Mouse (Mus musculus) thymus, adult 2 months (tissue): ENCODE results near the gene Gli1.

ENCODE experiments used
- CTCF ChIP-seq: fragments of 200-500 bp; IDR thresholded peaks from 2 replicates; pipeline ENCODE4 v1.5.1; 2012; ENCODE audit warnings: mild to moderate bottlenecking, control low read depth, low read length, moderate library complexity, borderline replicate concordance; ENCODE audit not compliant: control insufficient read depth, poor library complexity, insufficient read depth; ENCODE audit errors: extremely low read depth
- POLR2A ChIP-seq: fragments of 200-500 bp; IDR thresholded peaks from 2 replicates; pipeline ENCODE4 v1.6.1; 2012; ENCODE audit warnings: mild to moderate bottlenecking, low read length, control low read depth, moderate library complexity; ENCODE audit not compliant: control insufficient read depth, poor library complexity, insufficient read depth; ENCODE audit errors: extremely low read depth

DNA sequence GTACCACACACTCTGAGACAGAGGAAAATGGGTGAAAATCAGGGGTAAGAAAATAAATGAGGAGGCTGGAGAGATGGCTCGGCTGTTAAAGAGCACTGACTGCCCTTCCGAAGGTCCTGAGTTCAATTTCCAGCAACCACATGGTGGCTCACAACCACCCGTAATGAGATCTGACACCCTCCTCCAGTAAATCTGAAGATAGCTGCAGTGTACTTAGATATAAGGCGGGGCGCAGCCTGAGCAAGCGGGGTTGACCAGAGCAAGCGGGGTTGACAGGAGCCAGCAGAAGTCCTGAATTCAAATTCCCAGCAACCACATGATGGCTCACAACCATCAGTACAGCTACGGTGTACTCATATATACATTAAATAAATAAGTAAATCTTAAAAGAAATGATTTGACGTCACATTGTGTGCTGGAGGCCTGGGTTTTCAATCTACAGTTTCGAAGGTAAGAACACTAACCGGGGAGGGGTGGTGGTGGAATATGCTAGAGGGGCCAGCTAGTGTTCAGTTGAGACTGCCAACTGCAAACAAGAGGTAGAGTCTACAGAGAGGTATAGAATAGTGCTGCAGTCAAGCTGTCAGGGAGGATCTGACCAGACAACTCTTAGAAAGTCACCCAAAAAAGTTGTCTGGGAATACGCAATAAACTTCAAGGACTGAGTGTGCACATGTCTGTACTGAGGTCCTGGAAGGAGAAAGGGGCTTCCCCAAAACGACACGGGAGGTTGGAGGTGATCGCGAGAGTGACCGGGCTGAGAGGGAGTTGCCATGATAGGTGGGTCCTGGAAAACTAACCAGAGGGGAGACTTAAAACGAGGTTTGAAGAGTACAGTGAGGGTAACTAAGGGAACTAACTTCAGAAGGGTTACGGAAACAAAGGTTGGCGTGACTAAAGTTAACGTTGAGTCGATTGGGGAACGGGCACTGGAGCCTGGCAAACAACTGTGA is 31.0 kb downstream of the Gli1 start:
- TF ChIP-seq CTCF (no peak), POLR2A (no peak)
